Mouse (Mus musculus): ENCODE data around the gene Mapk3. TPM values are rescaled to one million over a fixed set of nuclear protein-coding genes. Genes with fewer than 3 reads are reported as not detected.

Mapk3 gene
- total RNA-seq, 2 experiments from 2014 or later: 147 to 168 TPM

GRCm38 (mm10) chr7:126780971-126781635, 21.7 kb downstream of the Mapk3 start, which contains the start of gene Tbx6:
Tbx6 (plus strand) TSS chr7:126781483.
- no peak for DNase-seq (ENCODE audit: extremely low spot score in 1 of 2, low spot score in 1 of 2)

DNA sequence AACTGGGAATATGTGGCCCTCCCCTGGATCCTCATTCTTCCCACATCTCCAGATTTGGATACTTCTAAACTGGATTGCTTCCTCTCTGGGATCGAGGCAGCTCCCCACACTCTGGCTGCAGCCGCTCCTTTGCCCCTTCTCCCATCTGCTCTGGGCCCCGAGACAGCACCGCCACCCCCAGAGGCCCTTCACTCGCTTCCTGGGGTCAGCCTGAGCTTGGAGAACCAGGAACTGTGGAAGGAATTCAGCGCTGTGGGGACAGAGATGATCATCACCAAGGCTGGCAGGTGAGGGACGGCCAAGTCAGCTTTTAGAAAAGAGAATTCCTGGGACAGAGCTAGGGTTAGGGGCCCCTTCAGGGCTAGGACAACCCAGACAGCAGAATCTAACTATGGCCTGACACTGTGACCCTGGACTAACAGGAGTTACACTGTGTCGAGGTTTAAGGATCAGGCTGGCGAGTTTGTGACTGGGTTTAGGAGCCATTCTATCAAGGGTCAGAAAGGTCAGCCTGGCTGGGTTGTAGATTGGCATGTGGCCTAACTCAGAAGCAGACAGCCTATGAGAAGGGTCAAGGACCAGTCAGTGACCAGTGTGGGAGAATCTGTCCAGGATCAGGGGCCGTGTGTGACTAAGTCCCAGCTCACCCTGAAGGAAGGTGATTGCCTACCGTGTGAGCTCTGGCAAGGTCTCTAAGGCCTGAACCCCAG, 22.4 kb downstream of the Mapk3 start:
- no peak for DNase-seq (ENCODE audit: extremely low spot score in 1 of 2, low spot score in 1 of 2)

DNA sequence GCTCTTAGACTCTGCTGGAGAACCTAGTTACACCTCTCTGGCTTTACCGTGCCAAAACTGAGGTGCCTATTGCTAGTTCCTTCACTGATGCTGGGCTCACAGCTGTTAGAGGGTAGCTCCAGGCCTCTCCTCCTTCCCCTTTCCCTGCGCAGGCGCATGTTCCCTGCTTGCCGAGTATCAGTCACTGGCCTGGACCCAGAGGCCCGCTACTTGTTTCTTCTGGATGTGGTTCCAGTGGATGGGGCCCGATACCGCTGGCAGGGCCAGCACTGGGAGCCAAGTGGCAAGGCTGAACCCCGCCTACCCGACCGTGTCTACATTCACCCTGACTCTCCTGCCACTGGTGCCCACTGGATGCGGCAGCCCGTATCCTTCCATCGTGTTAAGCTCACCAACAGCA, 23.3 kb downstream of the Mapk3 start:
- DNase-seq (ENCODE audit: extremely low spot score in 1 of 2, low spot score in 1 of 2): no peak

- no peak for DNase-seq (ENCODE audit: extremely low spot score in 1 of 2, low spot score in 1 of 2)
Measured at GRCm38 (mm10) chr7:126784469-126784868, 25.1 kb downstream of the Mapk3 start.

- DNase-seq (ENCODE audit: extremely low spot score in 1 of 2, low spot score in 1 of 2): no peak
Measured at GRCm38 (mm10) chr7:126785056-126785455, 25.7 kb downstream of the Mapk3 start.

GRCm38 (mm10) chr7:126786142-126786541, 26.7 kb downstream of the Mapk3 start:
- DNase-seq (ENCODE audit: extremely low spot score in 1 of 2, low spot score in 1 of 2): no peak

- no peak for DNase-seq (ENCODE audit: extremely low spot score in 1 of 2, low spot score in 1 of 2)
Measured at GRCm38 (mm10) chr7:126789141-126789540, 29.7 kb downstream of the Mapk3 start.

DNA sequence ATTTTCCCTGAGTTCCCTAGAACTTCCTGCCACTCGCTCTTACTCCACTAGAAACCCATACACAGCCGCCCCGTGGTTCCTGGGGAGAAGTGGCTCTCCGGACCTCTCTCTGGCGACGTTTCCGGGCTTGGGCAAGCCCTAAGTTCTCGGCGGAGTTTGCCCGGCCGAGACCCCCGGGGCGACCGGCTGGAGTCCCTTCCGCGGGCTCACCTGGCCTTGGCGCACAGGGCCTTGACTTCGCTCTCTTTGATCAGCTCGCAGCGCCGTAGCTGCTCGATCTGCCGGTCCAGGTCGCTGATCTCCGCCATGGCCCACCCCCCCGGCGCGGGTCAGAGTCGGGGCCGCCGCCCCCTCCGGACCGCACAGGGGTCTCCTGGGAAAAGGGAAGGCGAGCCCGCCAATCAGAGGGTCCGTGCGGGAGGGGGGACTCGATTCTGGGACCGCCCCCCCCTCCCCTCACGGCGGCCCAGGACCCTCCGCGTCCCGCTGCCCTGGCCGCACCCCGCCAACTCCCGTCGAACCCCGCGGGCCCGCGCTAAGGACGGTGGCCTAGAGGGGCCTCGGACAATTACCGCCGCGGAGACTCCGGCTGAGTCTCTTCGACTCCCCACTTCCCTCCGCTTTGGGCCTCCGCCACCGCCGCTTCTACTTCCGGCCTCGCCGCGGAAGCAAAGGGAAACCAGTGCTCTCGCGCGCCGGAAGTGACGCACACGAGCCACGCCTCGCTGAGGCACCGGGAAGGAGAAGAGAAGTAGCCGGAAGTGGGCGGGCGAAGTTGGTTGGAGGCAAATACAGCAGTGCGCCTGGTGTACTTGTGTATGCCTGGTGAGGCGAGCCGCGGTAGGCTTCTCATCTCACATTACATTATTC, 32.7 kb downstream of the Mapk3 start, which contains the start of gene Ppp4c:
Gene Ppp4c (minus strand): TSS at position 646 of the 870 bp plus-strand sequence.
- peak; percentile 90 to 92 for DNase-seq (ENCODE audit: extremely low spot score in 1 of 2, low spot score in 1 of 2)

- no peak for DNase-seq (ENCODE audit: extremely low spot score in 1 of 2, low spot score in 1 of 2)
Measured at GRCm38 (mm10) chr7:126792721-126793443, 33.5 kb downstream of the Mapk3 start.

- no peak for DNase-seq (ENCODE audit: extremely low spot score in 1 of 2, low spot score in 1 of 2)
Measured at GRCm38 (mm10) chr7:126793456-126794270, 34.3 kb downstream of the Mapk3 start.

GRCm38 (mm10) chr7:126794271-126794605, 34.8 kb downstream of the Mapk3 start:
- DNase-seq (ENCODE audit: extremely low spot score in 1 of 2, low spot score in 1 of 2): no peak

- DNase-seq (ENCODE audit: extremely low spot score in 1 of 2, low spot score in 1 of 2): no peak
Measured at GRCm38 (mm10) chr7:126795387-126796317, 36.3 kb downstream of the Mapk3 start.

DNA sequence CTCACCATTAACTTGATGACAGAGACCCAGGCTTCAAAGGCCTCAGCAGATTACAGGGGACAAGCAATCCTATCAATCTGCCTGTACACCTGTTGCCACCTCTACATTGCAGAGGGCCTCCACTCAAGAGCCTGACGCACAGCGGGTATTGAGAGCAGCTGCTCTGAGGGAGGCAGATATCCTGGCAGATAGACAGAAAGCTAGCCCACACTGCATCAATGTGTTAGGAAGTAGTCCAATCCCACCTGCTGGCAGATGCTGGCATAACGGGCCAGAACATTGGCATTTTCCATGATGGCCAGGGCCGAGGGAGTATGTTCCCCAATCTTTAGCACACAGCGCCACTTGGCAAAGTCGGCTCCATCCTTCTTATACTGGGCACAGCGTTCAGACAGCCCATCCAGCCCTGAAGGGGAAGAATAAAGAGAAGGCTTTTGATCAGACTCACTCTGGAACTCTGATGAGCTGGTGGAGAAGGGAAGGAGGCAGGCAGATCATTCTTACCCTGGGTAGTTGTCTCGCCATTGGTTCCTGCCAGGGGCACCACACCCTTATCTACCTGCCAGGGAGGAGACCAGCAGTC, 37.0 kb downstream of the Mapk3 start:
- DNase-seq (ENCODE audit: extremely low spot score in 1 of 2, low spot score in 1 of 2): peak in 1 of 2 experiments; percentile 40

GRCm38 (mm10) chr7:126797411-126798126, 38.2 kb downstream of the Mapk3 start, which contains the start of gene Fam57b:
Fam57b (plus strand) TSS chr7:126797668.
- DNase-seq (ENCODE audit: extremely low spot score in 1 of 2, low spot score in 1 of 2): no peak

GRCm38 (mm10) chr7:126798127-126799049, 39.0 kb downstream of the Mapk3 start:
- no peak for DNase-seq (ENCODE audit: extremely low spot score in 1 of 2, low spot score in 1 of 2)

GRCm38 (mm10) chr7:126799050-126799467, 39.7 kb downstream of the Mapk3 start:
- peak; percentile 86 to 88 for DNase-seq (ENCODE audit: extremely low spot score in 1 of 2, low spot score in 1 of 2)

Data from layer of hippocampus, postnatal 25 days (tissue).